Mouse (Mus musculus) C2C12 (cell line): ENCODE measurements around the gene Ndufs4.

ENCODE experiments used
- CEBPB ChIP-seq: IDR thresholded peaks from one replicate; pipeline ENCODE4 v1.6.1; 2011; ENCODE audit warnings: low read depth, mild to moderate bottlenecking, control low read depth, moderate library complexity
- CTCF ChIP-seq: IDR thresholded peaks from one replicate; pipeline ENCODE4 v1.5.1; 2011; ENCODE audit not compliant: control insufficient read depth, insufficient read depth, insufficient read length
- FOSL1 ChIP-seq: IDR thresholded peaks from one replicate; pipeline ENCODE4 v1.8.0; 2011; ENCODE audit warnings: mild to moderate bottlenecking, low read length; ENCODE audit not compliant: poor library complexity, insufficient read depth, severe bottlenecking
- MAX ChIP-seq: IDR thresholded peaks from one replicate; pipeline ENCODE4 v1.6.1; 2011; ENCODE audit warnings: mild to moderate bottlenecking, control low read depth
- MYOD1 ChIP-seq: IDR thresholded peaks from one replicate; pipeline ENCODE4 v1.6.1; 2011; ENCODE audit warnings: low read depth; ENCODE audit not compliant: control insufficient read depth, insufficient read length
- MYOG ChIP-seq: IDR thresholded peaks from one replicate; pipeline ENCODE4 v1.6.1; 2011; ENCODE audit not compliant: control insufficient read depth, insufficient read length; ENCODE audit errors: extremely low read depth
- USF1 ChIP-seq: IDR thresholded peaks from one replicate; pipeline ENCODE4 v1.6.1; 2011; ENCODE audit warnings: low read depth, mild to moderate bottlenecking, control low read depth, moderate library complexity

- TF ChIP-seq CTCF (no peak), MYOD1 (no peak), MAX (no peak), MYOG (no peak), USF1 (no peak), CEBPB (no peak), FOSL1 (no peak)
Observed at GRCm38 (mm10) chr13:114351321-114351946, 36.6 kb downstream of the Ndufs4 start.
